In the genomic region with DNA sequence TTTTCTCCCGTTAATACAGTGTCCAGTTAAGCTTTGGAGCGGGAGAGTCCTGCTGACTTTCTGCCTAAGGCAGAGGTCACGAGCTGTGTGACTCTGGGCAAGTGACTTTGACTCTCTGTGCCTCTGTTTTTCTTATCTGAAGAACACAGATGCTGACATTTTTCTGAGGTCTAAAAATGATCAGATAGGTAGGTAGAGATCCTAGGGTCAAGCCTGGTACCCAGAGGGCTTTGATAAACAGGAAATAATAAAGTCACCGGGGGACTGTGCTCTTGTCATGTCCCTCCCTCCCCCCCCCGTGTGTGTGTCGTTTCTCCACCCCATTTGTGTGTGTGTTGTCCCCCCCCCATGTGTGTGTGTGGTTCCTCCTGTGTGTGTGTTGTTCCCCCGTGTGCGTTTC, we compare ENCODE assay signal across 1 mouse cellular context.
TF ChIP-seq lines count a peak whose summit lies in the region.

No protein-coding gene starts in this region.

TF ChIP-seq in MEL, 35 proteins besides CTCF, POLR2A, EP300 and RAD21:
- TF ChIP-seq USF2 (IDR thresholded peaks at IDR 0.05; ENCODE audit: borderline replicate concordance in 1 of 2, insufficient read depth in 1 of 2, low read depth in 1 of 2, low read length in 2 of 2) (no peak), CHD1 (IDR thresholded peaks at IDR 0.05; ENCODE audit: low read depth, low read length) (no peak), RCOR1 (IDR thresholded peaks at IDR 0.05; ENCODE audit: low read depth, low read length) (0 out of 2 replicates have a peak, but pooled peaks have one; percentile 15), TCF12 (IDR thresholded peaks at IDR 0.05; ENCODE audit: low read depth, low read length) (peak; percentile 67; the same call in 1 of the 2 replicates), NELFE (IDR thresholded peaks at IDR 0.05; ENCODE audit: low read depth, low read length) (no peak), BHLHE40 (IDR thresholded peaks at IDR 0.05; ENCODE audit: borderline replicate concordance, low read depth, low read length) (no peak), KAT2A (conservative IDR thresholded peaks at IDR 0.05; ENCODE audit: low read depth, low read length) (no peak), JUND (IDR thresholded peaks at IDR 0.05; ENCODE audit: low read depth, low read length) (no peak), ZMIZ1 (IDR thresholded peaks at IDR 0.05; ENCODE audit: low read depth, low read length) (no peak), TAL1 (IDR thresholded peaks at IDR 0.05; ENCODE audit: low read length) (peak; percentile 26; the same call in 1 of the 2 replicates), MYC (IDR thresholded peaks at IDR 0.05; ENCODE audit: low read depth, low read length) (no peak), ETS1 (IDR thresholded peaks at IDR 0.05; ENCODE audit: low read depth, low read length) (peak; percentile 23; the same call in 1 of the 2 replicates), MXI1 (IDR thresholded peaks at IDR 0.05; ENCODE audit: low read depth, low read length) (no peak), SMC3 (IDR thresholded peaks at IDR 0.05; ENCODE audit: low read depth, low read length) (no peak), ELF1 (IDR thresholded peaks at IDR 0.05; ENCODE audit: low read depth, low read length) (no peak), GATA1 (IDR thresholded peaks at IDR 0.05; ENCODE audit: low read depth, low read length) (peak; percentile 41; the same call in 1 of the 2 replicates)
